Mouse (Mus musculus) gastrocnemius, postnatal 14 days (tissue): ENCODE data around the gene Cyp2b19. TPM values are rescaled to one million over a fixed set of nuclear protein-coding genes. Genes with fewer than 3 reads are reported as not detected.

ENCODE experiments used
- DNase-seq: peaks from one replicate; pipeline ENCODE4 v3.0.0; 2021; ENCODE audit warnings: mixed read lengths
- intact Hi-C: fragments of 180-260 bp; cut with DNase I; formaldehyde crosslinking; loops from one replicate; pipeline ENCODE4 v1.15.1; 2025; ENCODE audit warnings: low total_unique reads
- total RNA-seq, 2 experiments: library from RNA; stranded (reverse); gene quantifications; 2 replicates each; pipeline ENCODE4 v1.2.3; 2021

The Cyp2b19 gene
- total RNA-seq, 2 experiments from 2014 or later, result not detected

DNA sequence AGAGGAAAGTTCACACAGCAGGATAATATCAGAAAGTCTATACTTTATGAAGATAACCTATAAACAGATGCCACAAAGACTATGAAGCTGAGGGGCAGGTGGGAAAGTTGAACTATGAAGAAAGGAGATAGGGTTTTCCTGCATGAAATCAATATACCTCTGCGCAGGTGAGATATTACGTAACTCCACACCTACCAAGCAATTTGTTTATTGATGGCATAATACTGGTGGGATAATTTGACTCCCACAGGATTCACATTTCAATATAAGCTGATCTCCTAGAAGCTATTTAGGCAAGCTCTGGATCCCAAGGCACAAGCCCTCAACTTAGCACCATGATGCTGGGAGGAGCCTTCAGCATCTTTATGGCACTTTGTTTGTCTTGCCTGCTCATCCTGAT lies 51.6 kb downstream of the Cyp2b19 start, which contains the start of gene Cyp2g1:
Gene Cyp2g1 (plus strand): TSS at position 301 of the 400 bp plus-strand sequence.
- no peak for DNase-seq
- intact Hi-C loops, result no loop called here

Other genes starting within 250 kb of the Cyp2b19 start
- not detected for gene Nlrp9a, start 222.1 kb upstream of the Cyp2b19 start, total RNA-seq
- not detected for gene Vmn1r185, start 138.7 kb upstream of the Cyp2b19 start, total RNA-seq
- gene Cyp2b23, start 70.7 kb upstream of the Cyp2b19 start, total RNA-seq, result not detected
- gene Cyp2g1, start 51.8 kb downstream of the Cyp2b19 start, total RNA-seq, result not detected
- gene Cyp2a5, start 78.2 kb downstream of the Cyp2b19 start, total RNA-seq, result not detected
- gene Cyp2a22, start 182.2 kb downstream of the Cyp2b19 start, total RNA-seq, result not detected